Mouse (Mus musculus) olfactory bulb, adult 2 months (tissue): ENCODE measurements around the gene C1rb.

Experiments used
- CTCF ChIP-seq: fragments of 200-500 bp; IDR thresholded peaks from 2 replicates; pipeline ENCODE4 v1.5.1; 2012; ENCODE audit warnings: low read depth, mild to moderate bottlenecking, low read length, moderate library complexity; ENCODE audit not compliant: insufficient read depth
- POLR2A ChIP-seq: fragments of 200-500 bp; IDR thresholded peaks from 2 replicates; pipeline ENCODE4 v1.6.1; 2012; ENCODE audit warnings: mild to moderate bottlenecking, low read depth, low read length, moderate library complexity; ENCODE audit not compliant: insufficient read depth

- TF ChIP-seq CTCF: no peak
- no peak for TF ChIP-seq POLR2A
Observed at GRCm38 (mm10) chr6:124544466-124544865, 25.6 kb upstream of the C1rb start.
